Mouse (Mus musculus) C2C12 (cell line): Measurements from ENCODE around the gene Rapgef2. TPM values are rescaled to one million over a fixed set of nuclear protein-coding genes. Genes with fewer than 3 reads are reported as not detected.

ENCODE experiments used
- H3K27me3 ChIP-seq: one replicate; pipeline ENCODE4 v1.6.1; 2011; ENCODE audit not compliant: control insufficient read depth, insufficient read depth, insufficient read length
- H3K36me3 ChIP-seq: one replicate; pipeline ENCODE4 v1.6.1; 2011; ENCODE audit not compliant: control insufficient read depth, insufficient read depth
- H3K4me3 ChIP-seq: one replicate; pipeline ENCODE4 v1.5.1; 2011; ENCODE audit warnings: mild to moderate bottlenecking, control low read depth; ENCODE audit not compliant: poor library complexity, insufficient read depth, severe bottlenecking
- H3K79me2 ChIP-seq: one replicate; pipeline ENCODE4 v1.6.1; 2011; ENCODE audit not compliant: control insufficient read depth, insufficient read depth
- H3K79me3 ChIP-seq: one replicate; pipeline ENCODE4 v1.6.1; 2011; ENCODE audit warnings: low read depth, control low read depth
- H3ac ChIP-seq: one replicate; pipeline ENCODE3; 2011; ENCODE audit warnings: low read depth; ENCODE audit not compliant: control insufficient read depth, insufficient read length
- CEBPB ChIP-seq: IDR thresholded peaks from one replicate; pipeline ENCODE4 v1.6.1; 2011; ENCODE audit warnings: low read depth, mild to moderate bottlenecking, control low read depth, moderate library complexity
- CTCF ChIP-seq: IDR thresholded peaks from one replicate; pipeline ENCODE4 v1.5.1; 2011; ENCODE audit not compliant: control insufficient read depth, insufficient read depth, insufficient read length
- FOSL1 ChIP-seq: IDR thresholded peaks from one replicate; pipeline ENCODE4 v1.8.0; 2011; ENCODE audit warnings: mild to moderate bottlenecking, low read length; ENCODE audit not compliant: poor library complexity, insufficient read depth, severe bottlenecking
- MAX ChIP-seq: IDR thresholded peaks from one replicate; pipeline ENCODE4 v1.6.1; 2011; ENCODE audit warnings: mild to moderate bottlenecking, control low read depth
- MYOD1 ChIP-seq: IDR thresholded peaks from one replicate; pipeline ENCODE4 v1.6.1; 2011; ENCODE audit warnings: low read depth; ENCODE audit not compliant: control insufficient read depth, insufficient read length
- MYOG ChIP-seq: IDR thresholded peaks from one replicate; pipeline ENCODE4 v1.6.1; 2011; ENCODE audit not compliant: control insufficient read depth, insufficient read length; ENCODE audit errors: extremely low read depth
- USF1 ChIP-seq: IDR thresholded peaks from one replicate; pipeline ENCODE4 v1.6.1; 2011; ENCODE audit warnings: low read depth, mild to moderate bottlenecking, control low read depth, moderate library complexity
- polyA plus RNA-seq: library from polyadenylated mRNA; unstranded; fragments of >200 nt; fragmentation: generic; extraction: Trizol; gene quantifications from one replicate; pipeline ENCODE4 v1.2.1, GENCODE M21; 2012; ENCODE audit warnings: missing spikeins

The Rapgef2 gene
- polyA plus RNA-seq, 1 experiment: 5.6 TPM

GRCm38 (mm10) chr3:79161093-79161723 lies 125.1 kb downstream of the Rapgef2 start:
- Histone ChIP-seq H3K79me2 (peaks cover 57% of the 10 kb centered on the region), H3K36me3 (peaks cover 6% of the 10 kb centered on the region), H3K27me3 (no peaks in the 10 kb centered on the region), H3K4me3 (no peak overlapping the region), H3ac (no peak overlapping the region), H3K79me3 (peaks cover 18% of the 10 kb centered on the region)
- TF ChIP-seq MYOD1 (no peak), MYOG (no peak), CEBPB (peak; percentile 28)

- peaks cover 35% of the 10 kb centered on the region for H3K79me2 ChIP-seq
- H3K27me3 ChIP-seq: no peaks in the 10 kb centered on the region
- peaks cover 9% of the 10 kb centered on the region for H3K36me3 ChIP-seq
- H3K79me3 ChIP-seq: peaks cover 11% of the 10 kb centered on the region
- H3K4me3 ChIP-seq: no peak overlapping the region
- H3ac ChIP-seq: no peak overlapping the region
- TF ChIP-seq USF1: no peak
- TF ChIP-seq MAX: no peak
- peak; percentile 54 for TF ChIP-seq CEBPB
Measured at GRCm38 (mm10) chr3:79158254-79158653, 128.1 kb downstream of the Rapgef2 start.

- H3K79me2 ChIP-seq: peaks cover 18% of the 10 kb centered on the region
- H3ac ChIP-seq: no peak overlapping the region
- no peak overlapping the region for H3K4me3 ChIP-seq
- H3K27me3 ChIP-seq: no peaks in the 10 kb centered on the region
- peaks cover 4% of the 10 kb centered on the region for H3K79me3 ChIP-seq
- H3K36me3 ChIP-seq: peaks cover 16% of the 10 kb centered on the region
- TF ChIP-seq CTCF (no peak), MYOG (no peak), MYOD1 (peak; percentile 6), MAX (no peak), USF1 (no peak), FOSL1 (peak; percentile 89), CEBPB (peak; percentile 99)
Measured at GRCm38 (mm10) chr3:79153039-79153487, 133.3 kb downstream of the Rapgef2 start.

GRCm38 (mm10) chr3:79145407-79146055 lies 140.8 kb downstream of the Rapgef2 start:
- H3K4me3 ChIP-seq: no peak overlapping the region
- H3K79me3 ChIP-seq: peaks cover 22% of the 10 kb centered on the region
- H3K27me3 ChIP-seq: no peaks in the 10 kb centered on the region
- no peak overlapping the region for H3ac ChIP-seq
- H3K79me2 ChIP-seq: peaks cover 83% of the 10 kb centered on the region
- peaks cover 5% of the 10 kb centered on the region for H3K36me3 ChIP-seq
- TF ChIP-seq CTCF (no peak), MAX (no peak), CEBPB (no peak), FOSL1 (no peak), MYOG (no peak), USF1 (no peak), MYOD1 (no peak)

GRCm38 (mm10) chr3:79144672-79145406 lies 141.5 kb downstream of the Rapgef2 start:
- H3K4me3 ChIP-seq: peak overlapping the region; percentile 14
- H3K79me3 ChIP-seq: peaks cover 22% of the 10 kb centered on the region
- H3K27me3 ChIP-seq: no peaks in the 10 kb centered on the region
- H3ac ChIP-seq: peak overlapping the region; percentile 36
- peaks cover 85% of the 10 kb centered on the region for H3K79me2 ChIP-seq
- TF ChIP-seq CEBPB: no peak
- no peak for TF ChIP-seq MYOD1
- TF ChIP-seq MAX: no peak
- no peak for TF ChIP-seq FOSL1
- TF ChIP-seq MYOG: no peak
- no peak for TF ChIP-seq CTCF
- TF ChIP-seq USF1: no peak
- no peaks in the 10 kb centered on the region for H3K36me3 ChIP-seq

- peaks cover 92% of the 10 kb centered on the region for H3K79me2 ChIP-seq
- no peak overlapping the region for H3K4me3 ChIP-seq
- no peak overlapping the region for H3ac ChIP-seq
- no peaks in the 10 kb centered on the region for H3K36me3 ChIP-seq
- TF ChIP-seq MYOD1 (peak; percentile 70), CTCF (no peak), FOSL1 (no peak), MYOG (no peak), MAX (no peak), CEBPB (no peak), USF1 (peak; percentile 6)
- peaks cover 22% of the 10 kb centered on the region for H3K79me3 ChIP-seq
- no peaks in the 10 kb centered on the region for H3K27me3 ChIP-seq
Measured at GRCm38 (mm10) chr3:79144085-79144484, 142.2 kb downstream of the Rapgef2 start.
